Mouse (Mus musculus): Measurements from ENCODE around the gene Plk5. TPM values are rescaled to one million over a fixed set of nuclear protein-coding genes. Genes with fewer than 3 reads are reported as not detected.
A peak's percentile ranks its signal among the peaks of the same experiment; 100 is the strongest.

Plk5 gene
- total RNA-seq, 1 experiment, result 6.0 TPM

DNA sequence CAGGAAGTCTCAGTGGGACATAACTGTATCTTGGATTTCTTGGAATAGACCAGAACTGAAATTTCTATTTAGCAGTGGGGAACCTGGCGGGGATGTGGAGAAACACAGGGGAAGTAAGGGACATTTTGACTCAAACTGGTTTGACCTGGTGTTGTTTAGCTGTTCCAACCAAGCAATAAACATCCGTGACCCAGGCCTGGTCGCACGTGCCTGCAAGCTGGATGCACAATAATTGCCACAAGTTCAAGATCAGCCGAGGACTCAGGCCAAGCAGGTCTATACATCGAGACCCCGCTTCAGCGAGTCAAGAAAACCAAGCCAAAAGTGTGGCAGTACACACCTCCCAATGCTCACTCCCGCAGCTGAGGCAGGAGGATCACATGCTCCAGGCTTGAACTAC lies 15.7 kb downstream of the Plk5 start:
- Histone ChIP-seq H3K4me3 (ENCODE audit: insufficient read depth in 1 of 2, low read depth in 1 of 2, low read length in 2 of 2, poor library complexity in 1 of 2, severe bottlenecking in 1 of 2) (peak overlapping the region in 1 of 2 experiments; percentile 13; a peak in 1 of 4 replicates), H3K27ac (ENCODE audit: insufficient read depth, low read depth, low read length, poor library complexity, severe bottlenecking) (no peak overlapping the region), H3K36me3 (ENCODE audit: control insufficient read depth, insufficient read depth, low read length, poor library complexity, severe bottlenecking) (no peaks in the 10 kb centered on the region), H3K9me3 (ENCODE audit: control insufficient read depth, insufficient read depth, low read depth, low read length) (no peaks in the 10 kb centered on the region), H3K4me1 (ENCODE audit: control insufficient read depth in 2 of 2, insufficient read depth in 2 of 2, low read length in 2 of 2, poor library complexity in 1 of 2) (peaks cover 0 to 6% of the 10 kb centered on the region in 2 experiments; a peak in 1 of 4 replicates), H3K9ac (ENCODE audit: insufficient read depth, low read depth, low read length, poor library complexity, severe bottlenecking) (no peak overlapping the region)
- no peak for TF ChIP-seq ZC3H11A (IDR thresholded peaks at IDR 0.05; ENCODE audit: borderline replicate concordance, low read depth, low read length)
- TF ChIP-seq CHD2 (IDR thresholded peaks at IDR 0.05; ENCODE audit: low read depth, low read length), result no peak
- TF ChIP-seq MAFK (IDR thresholded peaks at IDR 0.05; ENCODE audit: insufficient read depth, low read depth, low read length), result no peak
- no peak for TF ChIP-seq ZNF384 (IDR thresholded peaks at IDR 0.05; ENCODE audit: low read depth, low read length)
- TF ChIP-seq HCFC1 (IDR thresholded peaks at IDR 0.05; ENCODE audit: borderline replicate concordance, insufficient read depth, low read length), result no peak
- DNase-seq (ENCODE audit: low read depth, low spot score), result no peak
- in situ Hi-C loops (cut with MboI; ENCODE audit: low sequenced_read_pairs in 2 of 2, unreplicated experiment in 2 of 2), result loop anchor here in 1 of 2 experiments (10.0 kb wide), 1 partner anchor 197 kb away; the partner anchor contains the start of genes 1600002K03Rik and Efna2

DNA sequence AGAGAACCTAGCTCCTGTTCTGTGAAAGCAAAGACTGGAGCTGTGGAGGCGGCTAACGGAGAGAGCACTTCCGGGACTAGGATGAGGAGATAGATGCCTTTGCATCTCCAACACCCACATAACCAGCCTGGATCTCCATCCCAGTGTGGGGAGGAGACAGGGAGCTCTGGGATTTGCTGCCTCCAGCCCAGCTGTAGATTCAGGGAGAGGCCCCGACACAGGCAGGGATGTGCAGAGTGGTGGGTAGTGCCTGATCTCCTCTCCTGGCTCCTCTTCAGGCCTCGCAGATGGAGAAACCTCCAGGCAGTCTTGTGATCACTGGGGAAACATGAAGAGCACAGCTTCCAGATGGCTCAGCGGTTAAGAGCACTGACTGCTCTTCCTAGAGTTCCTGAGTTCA lies 16.4 kb downstream of the Plk5 start:
- H3K4me1 ChIP-seq (ENCODE audit: control insufficient read depth in 2 of 2, insufficient read depth in 2 of 2, low read length in 2 of 2, poor library complexity in 1 of 2), result peaks cover 0 to 6% of the 10 kb centered on the region in 2 experiments; a peak in 1 of 4 replicates
- no peak overlapping the region for H3K4me3 ChIP-seq (ENCODE audit: insufficient read depth in 1 of 2, low read depth in 1 of 2, low read length in 2 of 2, poor library complexity in 1 of 2, severe bottlenecking in 1 of 2)
- in situ Hi-C loops (cut with MboI; ENCODE audit: low sequenced_read_pairs in 2 of 2, unreplicated experiment in 2 of 2), result loop anchor here in 1 of 2 experiments (10.0 kb wide), 1 partner anchor 198 kb away; the partner anchor contains the start of genes 1600002K03Rik and Efna2
- no peak overlapping the region for H3K27ac ChIP-seq (ENCODE audit: insufficient read depth, low read depth, low read length, poor library complexity, severe bottlenecking)
- no peaks in the 10 kb centered on the region for H3K9me3 ChIP-seq (ENCODE audit: control insufficient read depth, insufficient read depth, low read depth, low read length)
- no peaks in the 10 kb centered on the region for H3K36me3 ChIP-seq (ENCODE audit: control insufficient read depth, insufficient read depth, low read length, poor library complexity, severe bottlenecking)
- TF ChIP-seq HCFC1 (IDR thresholded peaks at IDR 0.05; ENCODE audit: borderline replicate concordance, insufficient read depth, low read length) (no peak), ZC3H11A (IDR thresholded peaks at IDR 0.05; ENCODE audit: borderline replicate concordance, low read depth, low read length) (no peak), MAFK (IDR thresholded peaks at IDR 0.05; ENCODE audit: insufficient read depth, low read depth, low read length) (no peak), ZNF384 (IDR thresholded peaks at IDR 0.05; ENCODE audit: low read depth, low read length) (no peak), CHD2 (IDR thresholded peaks at IDR 0.05; ENCODE audit: low read depth, low read length) (no peak)
- no peak overlapping the region for H3K9ac ChIP-seq (ENCODE audit: insufficient read depth, low read depth, low read length, poor library complexity, severe bottlenecking)
- no peak for DNase-seq (ENCODE audit: low read depth, low spot score)

DNA sequence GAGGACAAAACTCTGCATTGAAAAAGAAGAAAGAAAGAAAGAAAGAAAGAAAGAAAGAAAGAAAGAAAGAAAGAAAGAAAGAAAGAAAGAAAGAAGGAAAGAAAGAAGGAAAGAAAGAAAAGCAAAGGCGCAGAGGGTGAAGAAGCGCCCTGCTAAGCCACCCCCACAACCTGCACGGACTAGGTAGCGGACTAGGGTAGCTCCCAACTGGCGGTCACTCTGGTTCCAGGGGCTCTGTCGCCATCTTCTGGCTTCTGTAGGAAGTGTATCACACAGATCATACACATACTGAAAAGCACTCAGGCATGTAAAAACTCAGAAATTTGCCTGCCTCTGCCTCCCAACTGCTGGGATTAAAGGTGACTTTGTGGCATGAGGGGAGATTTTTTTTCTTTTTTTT lies 17.8 kb downstream of the Plk5 start:
- Histone ChIP-seq H3K9ac (ENCODE audit: insufficient read depth, low read depth, low read length, poor library complexity, severe bottlenecking) (no peak overlapping the region), H3K4me1 (ENCODE audit: control insufficient read depth in 2 of 2, insufficient read depth in 2 of 2, low read length in 2 of 2, poor library complexity in 1 of 2) (peaks cover 0 to 6% of the 10 kb centered on the region in 2 experiments; a peak in 1 of 4 replicates), H3K36me3 (ENCODE audit: control insufficient read depth, insufficient read depth, low read length, poor library complexity, severe bottlenecking) (no peaks in the 10 kb centered on the region), H3K4me3 (ENCODE audit: insufficient read depth in 1 of 2, low read depth in 1 of 2, low read length in 2 of 2, poor library complexity in 1 of 2, severe bottlenecking in 1 of 2) (no peak overlapping the region), H3K9me3 (ENCODE audit: control insufficient read depth, insufficient read depth, low read depth, low read length) (no peaks in the 10 kb centered on the region), H3K27ac (ENCODE audit: insufficient read depth, low read depth, low read length, poor library complexity, severe bottlenecking) (no peak overlapping the region)
- in situ Hi-C loops (cut with MboI; ENCODE audit: low sequenced_read_pairs in 2 of 2, unreplicated experiment in 2 of 2), result loop anchor here in 1 of 2 experiments (10.0 kb wide), 1 partner anchor 199 kb away; the partner anchor contains the start of genes 1600002K03Rik and Efna2
- DNase-seq (ENCODE audit: low read depth, low spot score), result peak; percentile 82
- TF ChIP-seq HCFC1 (IDR thresholded peaks at IDR 0.05; ENCODE audit: borderline replicate concordance, insufficient read depth, low read length) (no peak), ZC3H11A (IDR thresholded peaks at IDR 0.05; ENCODE audit: borderline replicate concordance, low read depth, low read length) (peak; percentile 61; the same call in 1 of the 2 replicates)

DNA sequence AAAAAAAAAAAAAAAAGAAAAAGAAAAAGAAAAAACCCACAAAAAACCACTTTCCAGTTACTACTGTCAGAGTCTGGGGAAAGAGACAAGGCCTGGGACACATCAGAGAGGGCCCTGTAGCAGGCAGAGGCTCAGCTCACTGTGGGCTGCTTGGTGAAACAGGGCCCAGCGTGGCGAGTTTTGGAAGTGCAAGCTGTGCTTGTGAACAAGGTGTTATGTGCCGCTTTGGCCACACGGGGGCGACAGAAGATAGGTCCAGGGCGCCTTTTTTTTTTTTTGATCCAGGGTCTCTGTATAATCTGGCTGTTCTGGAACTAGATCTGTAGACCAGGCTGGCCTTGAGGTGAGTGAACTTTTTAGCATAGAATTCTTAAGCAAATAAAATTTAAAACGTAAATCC lies 19.9 kb downstream of the Plk5 start:
- Histone ChIP-seq H3K4me1 (ENCODE audit: control insufficient read depth in 2 of 2, insufficient read depth in 2 of 2, low read length in 2 of 2, poor library complexity in 1 of 2) (peaks cover 0 to 6% of the 10 kb centered on the region in 2 experiments; a peak in 1 of 4 replicates), H3K27ac (ENCODE audit: insufficient read depth, low read depth, low read length, poor library complexity, severe bottlenecking) (no peak overlapping the region), H3K36me3 (ENCODE audit: control insufficient read depth, insufficient read depth, low read length, poor library complexity, severe bottlenecking) (peaks cover 7% of the 10 kb centered on the region; the same call in 1 of the 2 replicates), H3K9me3 (ENCODE audit: control insufficient read depth, insufficient read depth, low read depth, low read length) (no peaks in the 10 kb centered on the region), H3K9ac (ENCODE audit: insufficient read depth, low read depth, low read length, poor library complexity, severe bottlenecking) (no peak overlapping the region), H3K4me3 (ENCODE audit: insufficient read depth in 1 of 2, low read depth in 1 of 2, low read length in 2 of 2, poor library complexity in 1 of 2, severe bottlenecking in 1 of 2) (no peak overlapping the region)
- in situ Hi-C loops (cut with MboI; ENCODE audit: low sequenced_read_pairs in 2 of 2, unreplicated experiment in 2 of 2), result loop anchor here in 1 of 2 experiments (10.0 kb wide), 1 partner anchor 201 kb away; the partner anchor contains the start of genes 1600002K03Rik and Efna2
- peak; percentile 94 for DNase-seq (ENCODE audit: low read depth, low spot score)
- TF ChIP-seq ZNF384 (IDR thresholded peaks at IDR 0.05; ENCODE audit: low read depth, low read length) (peak; percentile 99), MAFK (IDR thresholded peaks at IDR 0.05; ENCODE audit: insufficient read depth, low read depth, low read length) (0 out of 2 replicates have a peak, but pooled peaks have one; percentile 28), HCFC1 (IDR thresholded peaks at IDR 0.05; ENCODE audit: borderline replicate concordance, insufficient read depth, low read length) (no peak), ZC3H11A (IDR thresholded peaks at IDR 0.05; ENCODE audit: borderline replicate concordance, low read depth, low read length) (no peak), CHD2 (IDR thresholded peaks at IDR 0.05; ENCODE audit: low read depth, low read length) (no peak)
